Mouse (Mus musculus) kidney, postnatal 14 days (tissue): ENCODE results near the gene H13.

Source experiments
- DNase-seq: peaks from one replicate; pipeline ENCODE4 v3.0.0; 2022; ENCODE audit warnings: mixed read lengths

Gene H13

GRCm38 (mm10) chr2:152703596-152704255 lies 34.5 kb downstream of the H13 start:
- no peak for DNase-seq

- no peak for DNase-seq
Observed at GRCm38 (mm10) chr2:152704256-152704605, 35.0 kb downstream of the H13 start.

GRCm38 (mm10) chr2:152704811-152705370 lies 35.6 kb downstream of the H13 start:
- no peak for DNase-seq

GRCm38 (mm10) chr2:152705993-152706571 lies 36.8 kb downstream of the H13 start:
- peak; percentile 75 for DNase-seq

- DNase-seq, result no peak
Observed at GRCm38 (mm10) chr2:152707186-152707585, 37.9 kb downstream of the H13 start.

GRCm38 (mm10) chr2:152707627-152708026 lies 38.4 kb downstream of the H13 start:
- peak; percentile 96 for DNase-seq

GRCm38 (mm10) chr2:152709066-152709465 lies 39.8 kb downstream of the H13 start:
- DNase-seq, result no peak

GRCm38 (mm10) chr2:152716241-152716772 lies 47.0 kb downstream of the H13 start:
- no peak for DNase-seq

GRCm38 (mm10) chr2:152717652-152718051 lies 48.4 kb downstream of the H13 start:
- no peak for DNase-seq

- no peak for DNase-seq
Observed at GRCm38 (mm10) chr2:152718076-152718475, 48.8 kb downstream of the H13 start.

- peak; percentile 69 for DNase-seq
Observed at GRCm38 (mm10) chr2:152723651-152724331, 54.5 kb downstream of the H13 start.

- DNase-seq, result no peak
Observed at GRCm38 (mm10) chr2:152724332-152724723, 55.1 kb downstream of the H13 start.

GRCm38 (mm10) chr2:152725178-152725750 lies 56.0 kb downstream of the H13 start:
- DNase-seq, result no peak

- DNase-seq, result no peak
Observed at GRCm38 (mm10) chr2:152726213-152726612, 57.0 kb downstream of the H13 start.

GRCm38 (mm10) chr2:152726751-152727335 lies 57.6 kb downstream of the H13 start:
- no peak for DNase-seq

GRCm38 (mm10) chr2:152727795-152728510 lies 58.7 kb downstream of the H13 start:
- DNase-seq, result peak; percentile 71

- no peak for DNase-seq
Observed at GRCm38 (mm10) chr2:152728594-152728993, 59.3 kb downstream of the H13 start.

GRCm38 (mm10) chr2:152729013-152729635 lies 59.9 kb downstream of the H13 start:
- peak; percentile 66 for DNase-seq

GRCm38 (mm10) chr2:152729636-152730020 lies 60.4 kb downstream of the H13 start:
- peak; percentile 64 for DNase-seq

- DNase-seq, result no peak
Observed at GRCm38 (mm10) chr2:152733201-152733600, 63.9 kb downstream of the H13 start.

GRCm38 (mm10) chr2:152734501-152734900 lies 65.2 kb downstream of the H13 start:
- DNase-seq, result no peak

- DNase-seq, result peak; percentile 98
Observed at GRCm38 (mm10) chr2:152734984-152735383, 65.7 kb downstream of the H13 start.
